Mouse (Mus musculus) midbrain, embryonic 10.5 days (tissue): ENCODE data around the gene Xkr8. TPM values are rescaled to one million over a fixed set of nuclear protein-coding genes. Genes with fewer than 3 reads are reported as not detected.
"Not testable (repeated sequence)": the region's sequence is repeated elsewhere in the genome, so short reads cannot be mapped to it uniquely, and the experiment has no call there.

Source experiments
- DNase-seq: peaks from one replicate; pipeline ENCODE4 v3.0.0-alpha.2; 2017; ENCODE audit warnings: low spot score
- H3K27ac ChIP-seq: fragments of 300-500 bp; sonication (generic); replicated peaks from 2 replicates; pipeline ENCODE4 v1.5.1; 2016; ENCODE audit warnings: mild to moderate bottlenecking
- H3K27me3 ChIP-seq: fragments of 300-500 bp; sonication (generic); 2 replicates; pipeline ENCODE4 v1.6.1; 2016; ENCODE audit warnings: low read depth, mild to moderate bottlenecking; ENCODE audit not compliant: poor library complexity, severe bottlenecking
- H3K36me3 ChIP-seq: fragments of 300-500 bp; sonication (generic); 2 replicates; pipeline ENCODE4 v1.6.1; 2016; ENCODE audit warnings: mild to moderate bottlenecking, moderate library complexity
- H3K4me1 ChIP-seq: fragments of 300-500 bp; sonication (generic); 2 replicates; pipeline ENCODE4 v1.6.1; 2016
- H3K4me3 ChIP-seq: fragments of 300-500 bp; sonication (generic); 2 replicates; pipeline ENCODE4 v1.5.1; 2016; ENCODE audit warnings: mild to moderate bottlenecking, moderate library complexity
- H3K9me3 ChIP-seq: fragments of 300-500 bp; sonication (generic); replicated peaks from 2 replicates; pipeline ENCODE4 v1.6.1; 2016; ENCODE audit warnings: mild to moderate bottlenecking
- WGBS: fragments of 180-500 bp; shearing (Covaris S2); methylation state at CpG from one replicate; pipeline ENCODE4 v1.1.7; 2016; 5-methylcytosine and 5-hydroxymethylcytosine counted together
- polyA plus RNA-seq: library from polyadenylated mRNA; unstranded; fragments of >200 nt; fragmentation: Nextera tagmentation; extraction: Ambion mirVana; gene quantifications from 2 replicates; pipeline ENCODE4 v1.2.1, GENCODE M21; 2016

Gene Xkr8
- polyA plus RNA-seq, 1 experiment from 2014 or later, result 4.8 TPM

- DNase-seq, result no peak
- H3K9me3 ChIP-seq, result no peaks in the 10 kb centered on the region
- H3K36me3 ChIP-seq, result no peaks in the 10 kb centered on the region
- H3K27ac ChIP-seq, result no peak overlapping the region
- peaks cover 24% of the 10 kb centered on the region for H3K4me1 ChIP-seq
- WGBS, result 83% methylated on average over 6 of the region's 6 CpGs
- peaks cover 32% of the 10 kb centered on the region for H3K27me3 ChIP-seq
- no peak overlapping the region for H3K4me3 ChIP-seq
These were observed 20.6 kb upstream of the Xkr8 start for GRCm38 (mm10) chr4:132752992-132753391.

GRCm38 (mm10) chr4:132749258-132749982 lies 17.1 kb upstream of the Xkr8 start:
- Histone ChIP-seq H3K9me3 (no peaks in the 10 kb centered on the region), H3K36me3 (no peaks in the 10 kb centered on the region), H3K4me3 (no peak overlapping the region), H3K4me1 (peaks cover 12% of the 10 kb centered on the region; the same call in 1 of the 2 replicates), H3K27ac (no peak overlapping the region), H3K27me3 (no peaks in the 10 kb centered on the region)
- WGBS, result 81% methylated on average over 6 of the region's 6 CpGs
- no peak for DNase-seq

DNA sequence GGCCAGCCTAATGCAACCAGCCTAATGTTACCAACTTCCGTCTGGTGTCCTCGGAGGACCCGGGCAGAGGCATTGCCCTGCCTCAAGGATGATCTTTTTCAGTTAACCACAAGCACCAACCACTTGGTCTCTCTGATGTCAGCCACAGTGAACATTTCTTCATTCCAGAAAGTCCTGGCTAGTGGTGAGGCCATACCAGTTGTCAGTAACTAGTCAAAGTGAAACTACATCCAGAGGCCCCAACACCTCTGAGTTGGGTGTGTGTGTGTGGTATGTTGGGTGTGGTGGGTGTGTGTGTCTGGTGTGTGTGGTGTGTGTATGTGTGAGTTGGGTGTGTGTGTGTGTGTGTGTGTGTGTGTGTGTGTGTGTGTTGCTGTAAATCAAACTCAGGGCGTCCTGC lies 16.4 kb upstream of the Xkr8 start:
- peaks cover 12% of the 10 kb centered on the region; the same call in 1 of the 2 replicates for H3K4me1 ChIP-seq
- WGBS, result 95% methylated on average over 4 of the region's 4 CpGs
- no peak for DNase-seq
- H3K27ac ChIP-seq, result no peak overlapping the region
- H3K27me3 ChIP-seq, result no peaks in the 10 kb centered on the region
- H3K4me3 ChIP-seq, result no peak overlapping the region
- no peaks in the 10 kb centered on the region for H3K36me3 ChIP-seq
- H3K9me3 ChIP-seq, result no peaks in the 10 kb centered on the region

- Histone ChIP-seq H3K27me3 (no peaks in the 10 kb centered on the region), H3K4me1 (peaks cover 9% of the 10 kb centered on the region; the same call in 1 of the 2 replicates), H3K27ac (no peak overlapping the region), H3K36me3 (no peaks in the 10 kb centered on the region), H3K4me3 (no peak overlapping the region), H3K9me3 (no peaks in the 10 kb centered on the region)
- DNase-seq, result no peak
- 71% methylated on average over 9 of the region's 9 CpGs for WGBS
These were observed 15.4 kb upstream of the Xkr8 start for GRCm38 (mm10) chr4:132747664-132748259.

- WGBS, result 88% methylated on average over 9 of the region's 9 CpGs
- Histone ChIP-seq H3K4me1 (0 out of 2 replicates have a peak, but pooled peaks cover 1% of the 10 kb centered on the region), H3K27ac (no peak overlapping the region), H3K4me3 (no peak overlapping the region), H3K27me3 (no peaks in the 10 kb centered on the region), H3K9me3 (no peaks in the 10 kb centered on the region), H3K36me3 (no peaks in the 10 kb centered on the region)
- no peak for DNase-seq
These were observed 14.7 kb upstream of the Xkr8 start for GRCm38 (mm10) chr4:132746911-132747517.

GRCm38 (mm10) chr4:132743992-132744911 lies 11.9 kb upstream of the Xkr8 start:
- DNase-seq, result no peak
- Histone ChIP-seq H3K4me1 (no peaks in the 10 kb centered on the region), H3K27ac (no peak overlapping the region), H3K9me3 (no peaks in the 10 kb centered on the region), H3K4me3 (no peak overlapping the region), H3K36me3 (no peaks in the 10 kb centered on the region), H3K27me3 (no peaks in the 10 kb centered on the region)
- WGBS, result 92% methylated on average over 11 of the region's 11 CpGs

DNA sequence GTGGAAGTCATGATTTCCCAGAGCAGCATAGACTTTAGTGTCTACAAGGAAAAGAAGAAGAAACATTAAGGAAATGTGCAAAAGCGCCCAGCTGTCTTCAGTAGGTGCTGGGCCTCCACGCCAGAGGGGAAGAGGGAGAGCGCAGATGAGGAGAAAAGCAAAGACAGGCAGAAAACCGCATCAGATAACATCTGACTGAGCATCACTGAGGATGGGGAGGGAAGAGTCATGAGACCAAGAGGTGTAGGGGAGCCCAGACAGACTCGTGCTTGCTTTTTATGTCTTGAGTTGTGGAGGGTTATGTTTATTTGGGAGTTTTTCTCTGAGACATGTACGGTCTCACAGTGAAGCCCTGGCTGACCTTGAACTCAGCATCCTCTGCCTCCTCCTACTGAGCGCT lies 9.1 kb upstream of the Xkr8 start:
- Histone ChIP-seq H3K27ac (no peak overlapping the region), H3K4me3 (no peak overlapping the region), H3K4me1 (no peaks in the 10 kb centered on the region), H3K27me3 (no peaks in the 10 kb centered on the region), H3K36me3 (no peaks in the 10 kb centered on the region), H3K9me3 (no peaks in the 10 kb centered on the region)
- DNase-seq, result no peak
- WGBS, result 89% methylated on average over 7 of the region's 7 CpGs

- not testable (repeated sequence) for DNase-seq, H3K36me3 ChIP-seq, H3K27me3 ChIP-seq, H3K27ac ChIP-seq, H3K9me3 ChIP-seq, H3K4me1 ChIP-seq, H3K4me3 ChIP-seq
- 91% methylated on average over 9 of the region's 9 CpGs for WGBS
These were observed 4.8 kb upstream of the Xkr8 start for GRCm38 (mm10) chr4:132737154-132737553.

GRCm38 (mm10) chr4:132735894-132736293 lies 3.5 kb upstream of the Xkr8 start:
- WGBS, result 81% methylated on average over 3 of the region's 3 CpGs
- DNase-seq, result no peak
- Histone ChIP-seq H3K4me1 (peaks cover 16% of the 10 kb centered on the region), H3K27ac (no peak overlapping the region), H3K4me3 (no peak overlapping the region), H3K36me3 (no peaks in the 10 kb centered on the region), H3K9me3 (no peaks in the 10 kb centered on the region), H3K27me3 (no peaks in the 10 kb centered on the region)

DNA sequence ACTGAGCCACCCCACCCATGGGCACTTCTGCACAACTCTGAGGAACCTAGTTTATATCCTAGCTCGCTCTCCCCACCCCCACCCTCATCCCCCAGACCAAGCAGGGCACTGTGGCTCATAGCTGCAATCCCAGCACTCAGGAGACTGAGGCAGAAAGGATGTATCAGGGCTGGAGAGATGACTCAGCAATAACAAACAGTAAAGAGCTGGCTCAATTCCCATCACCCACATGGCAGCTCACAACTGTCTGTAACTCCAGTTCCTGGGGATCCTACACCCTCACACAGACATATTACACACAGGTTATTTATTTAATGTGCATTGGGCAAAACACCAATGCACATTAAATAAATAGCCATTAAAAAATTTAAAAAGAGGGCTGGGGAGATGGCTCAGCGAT lies 3.0 kb upstream of the Xkr8 start:
- no peak overlapping the region for H3K4me3 ChIP-seq
- peaks cover 16% of the 10 kb centered on the region for H3K4me1 ChIP-seq
- H3K9me3 ChIP-seq, result no peaks in the 10 kb centered on the region
- 76% methylated on average over 2 of the region's 2 CpGs for WGBS
- no peaks in the 10 kb centered on the region for H3K27me3 ChIP-seq
- H3K36me3 ChIP-seq, result no peaks in the 10 kb centered on the region
- DNase-seq, result no peak
- no peak overlapping the region for H3K27ac ChIP-seq

DNA sequence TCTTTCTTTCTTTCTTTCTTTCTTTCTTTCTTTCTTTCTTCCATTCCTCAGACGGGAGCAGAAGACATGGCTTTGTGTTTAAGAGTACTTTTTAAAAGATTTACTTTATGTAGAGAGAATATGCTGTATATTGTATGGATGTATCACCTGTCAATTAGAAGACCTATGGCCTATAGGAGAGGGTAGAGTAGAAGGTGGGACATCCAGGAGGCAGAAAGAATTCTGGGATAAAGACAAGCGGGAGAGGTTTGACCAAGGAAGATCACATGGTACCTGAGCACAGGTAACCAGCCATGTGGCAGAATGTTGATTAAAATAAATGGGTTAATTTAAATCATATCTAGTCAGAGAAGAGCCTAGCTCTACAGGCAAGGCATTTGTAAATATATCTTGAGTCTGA lies 2.4 kb upstream of the Xkr8 start:
- H3K27ac ChIP-seq, result no peak overlapping the region
- no peaks in the 10 kb centered on the region for H3K9me3 ChIP-seq
- no peak overlapping the region for H3K4me3 ChIP-seq
- WGBS, result 93% methylated on average over 2 of the region's 2 CpGs
- H3K27me3 ChIP-seq, result no peaks in the 10 kb centered on the region
- H3K36me3 ChIP-seq, result no peaks in the 10 kb centered on the region
- peaks cover 16% of the 10 kb centered on the region for H3K4me1 ChIP-seq
- DNase-seq, result no peak

DNA sequence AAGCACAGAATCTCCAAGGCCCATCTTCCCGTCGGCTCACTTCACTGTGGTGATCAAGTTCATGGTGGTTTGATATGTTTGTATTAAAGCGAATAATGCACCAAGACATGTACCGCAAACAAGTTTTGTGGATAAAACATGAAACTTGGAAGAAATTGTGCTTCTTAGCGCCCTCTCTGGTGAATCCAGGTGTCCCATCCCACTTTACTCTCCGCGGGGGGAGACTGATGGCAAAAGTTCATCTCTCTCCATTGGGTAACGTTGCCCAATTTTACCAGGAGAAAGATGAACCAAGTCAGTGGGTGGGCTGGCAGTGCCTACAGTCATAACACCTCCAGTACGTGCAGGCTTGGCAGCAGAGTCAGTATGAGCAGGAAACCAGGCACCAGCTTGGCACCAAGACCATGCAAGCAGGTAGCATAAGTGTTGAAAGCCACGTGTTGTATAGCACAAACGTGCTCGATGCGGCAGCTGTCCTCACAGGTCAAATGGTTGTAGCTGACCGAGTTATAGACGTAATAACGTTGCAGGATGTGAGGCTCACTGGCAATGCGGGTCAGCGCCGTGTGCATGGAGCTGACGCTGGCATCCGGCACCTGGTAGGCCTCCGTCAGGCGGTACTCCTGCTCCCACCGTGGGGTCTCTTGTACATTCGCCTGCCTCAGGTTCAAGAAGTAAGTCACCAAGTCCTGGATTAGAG lies 875 bp upstream of the Xkr8 start:
- no peaks in the 10 kb centered on the region for H3K27me3 ChIP-seq
- DNase-seq, result no peak
- no peaks in the 10 kb centered on the region; the same call in 1 of the 2 replicates for H3K36me3 ChIP-seq
- no peak overlapping the region for H3K4me3 ChIP-seq
- no peaks in the 10 kb centered on the region for H3K9me3 ChIP-seq
- 0 out of 2 replicates have a peak overlapping the region, but pooled peaks have one; percentile 55 for H3K27ac ChIP-seq
- H3K4me1 ChIP-seq, result peaks cover 16% of the 10 kb centered on the region
- WGBS, result 93% methylated on average over 25 of the region's 25 CpGs
